23 mouse cellular contexts compared by ENCODE assay signal in the genomic region with DNA sequence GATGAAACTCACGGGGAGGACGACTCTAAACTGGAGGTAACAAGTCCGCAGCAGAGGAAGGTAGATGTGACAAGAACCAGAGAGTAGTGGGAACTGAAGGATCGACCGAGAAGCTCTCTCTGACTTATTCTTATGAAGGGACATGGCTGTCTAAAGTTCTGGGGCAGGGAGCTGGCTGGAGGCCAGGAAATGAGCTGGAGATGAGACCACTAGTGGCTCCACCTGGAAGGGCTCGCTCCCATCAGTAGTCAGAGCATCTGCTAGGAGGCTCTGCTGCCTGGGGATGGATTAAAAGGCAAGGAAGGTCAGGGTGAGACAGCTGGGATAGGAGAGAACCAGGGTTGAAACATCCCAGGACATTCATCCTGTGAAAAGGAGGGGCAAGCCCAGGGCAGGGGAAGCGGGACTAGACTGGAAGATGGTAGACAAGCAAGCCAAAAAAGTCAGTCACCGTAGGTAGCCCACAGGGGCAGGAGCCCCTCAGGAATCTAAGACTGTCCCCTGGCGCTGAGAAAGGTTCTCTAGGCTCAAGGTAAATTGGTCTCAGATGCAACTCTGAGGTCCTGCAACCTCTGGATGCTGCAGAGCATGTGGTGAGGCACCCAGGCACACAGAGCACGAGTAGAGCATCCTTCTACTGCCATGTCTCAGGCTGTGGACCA. TPM values are rescaled to one million over a fixed set of nuclear protein-coding genes. Genes with fewer than 3 reads are reported as not detected.
DNase-seq lines count a peak whose midpoint lies in the region; ATAC-seq and TF ChIP-seq lines count a peak whose summit lies in the region.
"Had no signal": no experiment of that assay in that cellular context is flagged by ENCODE, and none has a peak within 500 bp of the region (broad histone marks: within the 10 kb centered on the region; RNA-seq: fewer than 3 reads in every experiment).

No protein-coding gene starts in this region.

- H3K36me3 ChIP-seq in heart, embryonic 14.5 days (ENCODE audit: control insufficient read depth, insufficient read depth, low read length) = peaks cover 13% of the 10 kb centered on the region
- H3K36me3 ChIP-seq in heart, embryonic 12.5 days = peaks cover 5% of the 10 kb centered on the region; the same call in 1 of the 2 replicates
- no peaks in the 10 kb centered on the region for H3K36me3 ChIP-seq in kidney, adult 2 months (ENCODE audit: control insufficient read depth, insufficient read depth, low read length)
- no peaks in the 10 kb centered on the region for H3K36me3 ChIP-seq in stomach, postnatal 0 days (ENCODE audit: control insufficient read depth, insufficient read depth, low read length)
- H3K36me3 ChIP-seq in hindbrain, embryonic 16.5 days (ENCODE audit: control insufficient read depth, insufficient read depth, low read length) = no peaks in the 10 kb centered on the region
- H3K36me3 ChIP-seq: intestine, embryonic 15.5 days; liver, embryonic 15.5 days had no signal

- H3K27me3 ChIP-seq in heart, embryonic 14.5 days (ENCODE audit: control insufficient read depth, insufficient read depth, low read length) = no peaks in the 10 kb centered on the region
- no peaks in the 10 kb centered on the region for H3K27me3 ChIP-seq in heart, embryonic 12.5 days (replicated peaks)
- H3K27me3 ChIP-seq in kidney, adult 2 months (replicated peaks; ENCODE audit: control insufficient read depth, insufficient read depth, low read length) = no peaks in the 10 kb centered on the region
- no peaks in the 10 kb centered on the region for H3K27me3 ChIP-seq in stomach, postnatal 0 days (ENCODE audit: control insufficient read depth, insufficient read depth, low read length)
- H3K27me3 ChIP-seq in hindbrain, embryonic 16.5 days (replicated peaks; ENCODE audit: control insufficient read depth, insufficient read depth, low read length) = no peaks in the 10 kb centered on the region
- H3K27me3 ChIP-seq: forebrain, embryonic 13.5 days; intestine, embryonic 15.5 days; kidney, embryonic 15.5 days; liver, embryonic 15.5 days; lung, embryonic 15.5 days had no signal

- DNase-seq in gastrocnemius, adult 2 months = no peak
- no peak for DNase-seq in gastrocnemius, postnatal 10 days
- DNase-seq in kidney, postnatal 10 days = peak; percentile 72
- no peak for DNase-seq in kidney, adult 2 months
- DNase-seq in stomach, postnatal 0 days (ENCODE audit: low spot score) = no peak
- DNase-seq: adrenal gland, postnatal 10 days; cerebellum, adult 8-10 months; cerebellum, postnatal 36 days; embryo, embryonic 11 days; heart, postnatal 36 days; liver; right cerebral cortex, postnatal 4 days had no signal

- no peak for TF ChIP-seq CTCF in gastrocnemius, adult 2 months (IDR thresholded peaks at IDR 0.05)
- no peak for TF ChIP-seq CTCF in kidney, adult 2 months (conservative IDR thresholded peaks at IDR 0.05; ENCODE audit: insufficient read depth, insufficient read length, low read depth, low read length)
- TF ChIP-seq CTCF in stomach, postnatal 0 days (IDR thresholded peaks at IDR 0.05; ENCODE audit: low read depth) = no peak

- no peak for ATAC-seq in heart, embryonic 14.5 days (ENCODE audit: insufficient number of reproducible peaks, insufficient read depth, low FRiP score, low read depth)
- ATAC-seq in heart, embryonic 12.5 days (ENCODE audit: insufficient number of reproducible peaks, low FRiP score) = no peak
- no peak for ATAC-seq in stomach, postnatal 0 days (ENCODE audit: low FRiP score, low TSS enrichment)
- no peak for ATAC-seq in hindbrain, embryonic 16.5 days
- ATAC-seq: forebrain, embryonic 13.5 days; intestine, embryonic 15.5 days had no signal

- peaks cover 31 to 57% of the 10 kb centered on the region in 2 experiments for H3K4me1 ChIP-seq in heart, embryonic 14.5 days (ENCODE audit: control insufficient read depth in 2 of 2, insufficient read depth in 2 of 2, low read length in 2 of 2)
- peaks cover 63% of the 10 kb centered on the region for H3K4me1 ChIP-seq in heart, embryonic 12.5 days (replicated peaks)
- peaks cover 35% of the 10 kb centered on the region for H3K4me1 ChIP-seq in kidney, adult 2 months (ENCODE audit: control insufficient read depth, insufficient read depth, low read length)
- peaks cover 4% of the 10 kb centered on the region; the same call in 1 of the 2 replicates for H3K4me1 ChIP-seq in stomach, postnatal 0 days (replicated peaks; ENCODE audit: control insufficient read depth, insufficient read depth)
- H3K4me1 ChIP-seq in hindbrain, embryonic 16.5 days (ENCODE audit: control insufficient read depth, insufficient read depth, low read depth, low read length) = no peaks in the 10 kb centered on the region
- H3K4me1 ChIP-seq: forebrain, embryonic 13.5 days; liver, embryonic 15.5 days had no signal

- no peak for TF ChIP-seq POLR2A in kidney, adult 2 months (IDR thresholded peaks at IDR 0.05; ENCODE audit: low read depth, low read length)

- TF ChIP-seq EP300 in stomach, postnatal 0 days (optimal IDR thresholded peaks at IDR 0.05) = no peak

- 0 out of 2 replicates have a peak overlapping the region, but pooled peaks have one; percentile 32 for H3K4me2 ChIP-seq in heart, embryonic 14.5 days (ENCODE audit: low read length)
- no peak overlapping the region for H3K4me2 ChIP-seq in heart, embryonic 12.5 days
- H3K4me2 ChIP-seq in stomach, postnatal 0 days (replicated peaks; ENCODE audit: low read depth) = no peak overlapping the region
- no peak overlapping the region for H3K4me2 ChIP-seq in hindbrain, embryonic 16.5 days (ENCODE audit: low read length)
- H3K4me2 ChIP-seq: forebrain, embryonic 13.5 days; hindbrain, embryonic 14.5 days; intestine, embryonic 15.5 days; kidney, embryonic 15.5 days; liver, embryonic 15.5 days; lung, embryonic 15.5 days had no signal

- intact Hi-C loops in gastrocnemius, adult 2 months (cut with DNase I) = no loop called here

- no peak overlapping the region for H3K9ac ChIP-seq in heart, embryonic 14.5 days (ENCODE audit: low read length)
- H3K9ac ChIP-seq in heart, embryonic 12.5 days = no peak overlapping the region
- H3K9ac ChIP-seq in stomach, postnatal 0 days (ENCODE audit: low read length) = no peak overlapping the region
- H3K9ac ChIP-seq in hindbrain, embryonic 16.5 days (ENCODE audit: low read depth, low read length) = no peak overlapping the region
- H3K9ac ChIP-seq: forebrain, embryonic 13.5 days; hindbrain, embryonic 14.5 days; intestine, embryonic 15.5 days; kidney, embryonic 15.5 days; liver, embryonic 15.5 days; lung, embryonic 15.5 days had no signal

- H3K9me3 ChIP-seq in heart, embryonic 14.5 days (ENCODE audit: control insufficient read depth, low read length) = no peaks in the 10 kb centered on the region
- H3K9me3 ChIP-seq in heart, embryonic 12.5 days (replicated peaks) = no peaks in the 10 kb centered on the region
- no peaks in the 10 kb centered on the region for H3K9me3 ChIP-seq in stomach, postnatal 0 days (ENCODE audit: control insufficient read depth, low read length)
- no peaks in the 10 kb centered on the region for H3K9me3 ChIP-seq in hindbrain, embryonic 16.5 days (ENCODE audit: control insufficient read depth, low read length)
- H3K9me3 ChIP-seq: forebrain, embryonic 13.5 days; intestine, embryonic 15.5 days; kidney, embryonic 15.5 days; liver, embryonic 15.5 days; lung, embryonic 15.5 days had no signal

- 82% methylated on average over 10 of the region's 10 CpGs for WGBS in heart, embryonic 14.5 days
- 84% methylated on average over 10 of the region's 10 CpGs for WGBS in heart, embryonic 12.5 days
- WGBS in kidney, adult 2 months = 62% methylated on average over 10 of the region's 10 CpGs
- 72% methylated on average over 10 of the region's 10 CpGs for WGBS in stomach, postnatal 0 days
- 85% methylated on average over 10 of the region's 10 CpGs for WGBS in hindbrain, embryonic 16.5 days

- peak overlapping the region; percentile 78 for H3K27ac ChIP-seq in gastrocnemius, adult 2 months
- peak overlapping the region; percentile 73 to 84; a peak in 3 of 4 replicates for H3K27ac ChIP-seq in heart, embryonic 14.5 days (replicated peaks in 1 of 2; ENCODE audit: control insufficient read depth in 1 of 2, insufficient read depth in 1 of 2, low read depth in 2 of 2, low read length in 2 of 2)
- no peak overlapping the region for H3K27ac ChIP-seq in heart, embryonic 12.5 days (ENCODE audit: poor library complexity, severe bottlenecking)
- no peak overlapping the region for H3K27ac ChIP-seq in kidney, adult 2 months (ENCODE audit: insufficient read depth, low read depth, low read length)
- H3K27ac ChIP-seq in stomach, postnatal 0 days (replicated peaks) = peak overlapping the region; percentile 13; the same call in 1 of the 2 replicates
- H3K27ac ChIP-seq in hindbrain, embryonic 16.5 days (ENCODE audit: low read depth, low read length) = no peak overlapping the region
- H3K27ac ChIP-seq: forebrain, embryonic 13.5 days; hindbrain, embryonic 14.5 days; left cerebral cortex, adult 2 months; liver, embryonic 15.5 days; macrophage had no signal

- H3K4me3 ChIP-seq in gastrocnemius, adult 2 months = peak overlapping the region; percentile 40
- no peak overlapping the region for H3K4me3 ChIP-seq in heart, embryonic 14.5 days (ENCODE audit: control insufficient read depth in 1 of 2, insufficient read depth in 1 of 2, low read depth in 1 of 2, low read length in 2 of 2)
- H3K4me3 ChIP-seq in heart, embryonic 12.5 days = no peak overlapping the region
- no peak overlapping the region for H3K4me3 ChIP-seq in kidney, adult 2 months (ENCODE audit: insufficient read depth, low read depth, low read length)
- H3K4me3 ChIP-seq in stomach, postnatal 0 days (ENCODE audit: low read depth, low read length) = no peak overlapping the region
- H3K4me3 ChIP-seq in hindbrain, embryonic 16.5 days (ENCODE audit: low read length) = no peak overlapping the region
- H3K4me3 ChIP-seq: forebrain, embryonic 13.5 days; intestine, embryonic 15.5 days; kidney, embryonic 15.5 days; left cerebral cortex, adult 2 months; liver, embryonic 15.5 days; lung, embryonic 15.5 days had no signal

RNA-seq across cellular contexts. Expression of a gene that starts 16.2 kb away (rescaled TPM):
- total RNA-seq in gastrocnemius, adult 2 months (2021) = 10 to 100 TPM; 51.3 to 69.5 TPM
- 100 to 1,000 TPM; 340 to 382 TPM for total RNA-seq in gastrocnemius, postnatal 10 days (2021)
- polyA plus RNA-seq in heart, embryonic 14.5 days (2014; fragmentation: Nextera tagmentation; extraction: Ambion mirVana) = 77.7 and 80.3 TPM in 2 replicates
- polyA plus RNA-seq in heart, embryonic 12.5 days (2016; fragmentation: Nextera tagmentation; extraction: Ambion mirVana) = 117 and 129 TPM in 2 replicates
- 75.6 and 83.5 TPM in 2 replicates for polyA plus RNA-seq in kidney, adult 2 months (2012; rRNA removed)
- polyA plus RNA-seq in stomach, postnatal 0 days (2015; fragmentation: Nextera tagmentation; extraction: Ambion mirVana) = 43.4 and 47.2 TPM in 2 replicates
- polyA plus RNA-seq in hindbrain, embryonic 16.5 days (2015; fragmentation: Nextera tagmentation; extraction: Ambion mirVana) = 28.9 and 42.5 TPM in 2 replicates

RNA-seq across cellular contexts. Expression of a gene that starts 16.2 kb away (rescaled TPM):
- 100 to 1,000 TPM in 1 of 2 experiments, 10 to 100 TPM in 1; 73.3 to 117 TPM for total RNA-seq in gastrocnemius, adult 2 months (2021)
- total RNA-seq in gastrocnemius, postnatal 10 days (2021) = 100 to 1,000 TPM; 741 to 775 TPM
- polyA plus RNA-seq in heart, embryonic 14.5 days (2014; fragmentation: Nextera tagmentation; extraction: Ambion mirVana) = 250 and 253 TPM in 2 replicates
- polyA plus RNA-seq in heart, embryonic 12.5 days (2016; fragmentation: Nextera tagmentation; extraction: Ambion mirVana) = 240 and 249 TPM in 2 replicates
- polyA plus RNA-seq in kidney, adult 2 months (2012; rRNA removed) = 216 and 304 TPM in 2 replicates
- 96.3 and 99.0 TPM in 2 replicates for polyA plus RNA-seq in stomach, postnatal 0 days (2015; fragmentation: Nextera tagmentation; extraction: Ambion mirVana)
- polyA plus RNA-seq in hindbrain, embryonic 16.5 days (2015; fragmentation: Nextera tagmentation; extraction: Ambion mirVana) = 68.6 and 105 TPM in 2 replicates

Comparison
In these comparisons a context has a peak if more than half of its experiments do, and no peak if none do; other contexts are left out.
1. H3K27ac ChIP-seq: peak in gastrocnemius, adult 2 months (single experiment), heart, embryonic 14.5 days (2 of 2) and stomach, postnatal 0 days (single experiment); none in heart, embryonic 12.5 days (single experiment), kidney, adult 2 months (single experiment) and hindbrain, embryonic 16.5 days (single experiment).